Mouse (Mus musculus) adrenal gland, postnatal 0 days (tissue): Measurements from ENCODE around the gene Uspl1. TPM values are rescaled to one million over a fixed set of nuclear protein-coding genes. Genes with fewer than 3 reads are reported as not detected.

Experiments
- microRNA-seq: library from miRNA; unstranded; fragments of <30 nt; microRNA quantifications from one replicate; pipeline ENCODE4, GENCODE M21; 2016; ENCODE audit warnings: borderline replicate concordance; ENCODE audit not compliant: insufficient number of aligned reads
- polyA plus RNA-seq: library from polyadenylated mRNA; unstranded; fragments of >200 nt; fragmentation: Nextera tagmentation; extraction: Ambion mirVana; gene quantifications from 2 replicates; pipeline ENCODE4 v1.2.1, GENCODE M21; 2015

The Uspl1 gene
- 23.8 and 24.4 TPM in 2 replicates for polyA plus RNA-seq

DNA sequence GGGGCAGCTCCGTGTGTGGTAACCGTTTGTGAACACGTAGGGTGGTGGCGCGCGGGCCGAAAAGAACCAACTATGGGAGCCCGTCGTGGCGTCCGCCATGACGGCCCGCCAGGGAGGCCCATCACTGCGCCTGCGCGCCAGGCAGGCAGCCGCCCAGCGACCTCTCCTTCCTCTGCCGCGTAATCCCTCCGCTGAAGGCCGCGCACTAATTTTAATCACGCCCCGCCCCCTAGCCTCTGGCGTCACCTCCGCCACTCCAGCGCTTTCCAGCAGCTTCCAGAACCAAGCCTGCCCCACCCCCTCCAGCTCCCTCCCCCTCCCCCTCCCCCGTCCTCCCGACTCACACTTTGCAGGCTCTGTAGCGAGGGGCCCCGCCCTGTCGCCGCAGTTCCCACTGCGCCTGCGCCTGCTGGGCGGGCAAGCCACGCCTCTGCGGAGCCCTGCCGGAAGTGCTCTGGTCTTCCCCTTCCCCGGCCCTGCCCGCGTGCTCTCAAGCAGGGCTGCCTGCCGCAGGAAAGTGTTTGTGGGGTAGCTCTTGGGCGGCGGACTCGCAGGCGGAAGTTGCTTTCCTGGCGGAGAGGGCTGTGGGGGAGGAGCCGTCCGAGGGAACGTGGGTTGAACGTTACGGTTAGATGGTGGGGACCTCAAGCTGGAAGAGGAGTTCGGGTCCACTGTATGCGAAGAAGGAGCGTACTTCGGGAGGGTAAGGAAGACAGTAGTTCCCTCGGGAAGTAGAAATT, at the start of gene Uspl1, which contains the start of gene Hmgb1:
Gene Uspl1 (plus strand): TSS at position 247 of the 740 bp plus-strand sequence.
Gene Hmgb1 (minus strand): TSS at position 386 of the 740 bp plus-strand sequence.

DNA sequence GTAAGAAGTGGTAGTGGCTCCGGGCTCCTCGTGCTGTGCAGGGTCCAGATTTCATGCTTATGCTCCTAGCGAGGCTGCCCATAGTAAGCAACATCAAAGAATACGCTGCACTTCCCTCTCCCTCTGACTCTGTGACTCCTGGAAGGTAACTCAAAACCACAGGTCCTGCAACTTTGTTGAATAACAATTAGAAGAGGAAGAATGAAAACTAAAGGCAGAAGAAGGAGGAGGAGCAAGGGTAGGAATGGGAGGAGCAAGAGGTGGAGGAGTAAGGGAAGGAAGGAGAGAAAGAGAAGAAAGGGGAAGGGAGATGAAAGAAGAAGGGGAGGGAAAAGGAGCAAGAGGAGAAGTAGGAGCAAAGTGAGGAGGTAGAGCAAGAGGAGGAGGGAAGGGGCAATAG, 80.3 kb downstream of the Uspl1 start, which contains the start of gene Alox5ap:
Gene Alox5ap (plus strand): TSS at position 363 of the 400 bp plus-strand sequence.

Small RNA genes within 50 kb of the gene (microRNA-seq; reads per million reads assigned to microRNA genes)
- gene Gm24105: not detected

Other genes starting within 250 kb of the Uspl1 start
- gene Gm42791, start 189.2 kb upstream of the Uspl1 start, polyA plus RNA-seq: 1.2 and 1.4 TPM in 2 replicates
- gene Hmgb1, start 139 bp downstream of the Uspl1 start, polyA plus RNA-seq: 672 and 761 TPM in 2 replicates
- 28.6 and 38.3 TPM in 2 replicates for gene Alox5ap, start 80.4 kb downstream of the Uspl1 start, polyA plus RNA-seq
- 3.9 TPM in 2 replicates for gene Medag, start 227.4 kb downstream of the Uspl1 start, polyA plus RNA-seq